Mouse (Mus musculus) olfactory bulb, adult 2 months (tissue): ENCODE data around the gene Ripor3. TPM values are rescaled to one million over a fixed set of nuclear protein-coding genes. Genes with fewer than 3 reads are reported as not detected.

ENCODE experiments used
- H3K27ac ChIP-seq: fragments of 200-500 bp; 2 replicates; pipeline ENCODE4 v1.5.1; 2012; ENCODE audit warnings: low read depth, low read length; ENCODE audit not compliant: insufficient read depth
- H3K4me1 ChIP-seq: fragments of 200-500 bp; 2 replicates; pipeline ENCODE4 v1.6.1; 2012; ENCODE audit warnings: low read length; ENCODE audit not compliant: control insufficient read depth, insufficient read depth
- H3K4me3 ChIP-seq: fragments of 200-500 bp; 2 replicates; pipeline ENCODE4 v1.5.1; 2012; ENCODE audit warnings: mild to moderate bottlenecking, low read depth, low read length, moderate library complexity; ENCODE audit not compliant: insufficient read depth
- CTCF ChIP-seq: fragments of 200-500 bp; IDR thresholded peaks from 2 replicates; pipeline ENCODE4 v1.5.1; 2012; ENCODE audit warnings: low read depth, mild to moderate bottlenecking, low read length, moderate library complexity; ENCODE audit not compliant: insufficient read depth
- POLR2A ChIP-seq: fragments of 200-500 bp; IDR thresholded peaks from 2 replicates; pipeline ENCODE4 v1.6.1; 2012; ENCODE audit warnings: mild to moderate bottlenecking, low read depth, low read length, moderate library complexity; ENCODE audit not compliant: insufficient read depth
- WGBS: fragments of 180-500 bp; shearing (Covaris S2); methylation state at CpG from one replicate; pipeline ENCODE4 v1.1.7; 2018; 5-methylcytosine and 5-hydroxymethylcytosine counted together
- polyA plus RNA-seq: library from polyadenylated mRNA; stranded (reverse); fragments of >200 nt; gene quantifications from 2 replicates; pipeline ENCODE4 v1.2.4, GENCODE M21; 2012; ENCODE audit warnings: low replicate concordance; ENCODE audit not compliant: missing spikeins, insufficient read depth, insufficient read length

The Ripor3 gene
- polyA plus RNA-seq, 1 experiment: not detected

GRCm38 (mm10) chr2:167948047-167948446 is 62.4 kb downstream of the Ripor3 start:
- Histone ChIP-seq H3K4me1 (peaks cover 70% of the 10 kb centered on the region), H3K27ac (no peak overlapping the region), H3K4me3 (no peak overlapping the region)
- TF ChIP-seq POLR2A (no peak), CTCF (no peak)
- 76% methylated on average over 6 of the region's 6 CpGs for WGBS

GRCm38 (mm10) chr2:167947251-167947650 is 63.2 kb downstream of the Ripor3 start:
- peaks cover 78% of the 10 kb centered on the region for H3K4me1 ChIP-seq
- TF ChIP-seq CTCF (no peak), POLR2A (no peak)
- H3K27ac ChIP-seq: no peak overlapping the region
- WGBS: 40% methylated on average over 3 of the region's 3 CpGs
- no peak overlapping the region for H3K4me3 ChIP-seq

GRCm38 (mm10) chr2:167945451-167945850 is 65.0 kb downstream of the Ripor3 start:
- Histone ChIP-seq H3K4me1 (peaks cover 80% of the 10 kb centered on the region), H3K4me3 (no peak overlapping the region)
- 77% methylated on average over 5 of the region's 5 CpGs for WGBS

GRCm38 (mm10) chr2:167944193-167944592 is 66.2 kb downstream of the Ripor3 start:
- H3K4me3 ChIP-seq: no peak overlapping the region
- H3K27ac ChIP-seq: peak overlapping the region; percentile 16; the same call in 1 of the 2 replicates
- no peak for TF ChIP-seq CTCF
- no peak for TF ChIP-seq POLR2A
- peaks cover 79% of the 10 kb centered on the region for H3K4me1 ChIP-seq
- WGBS: 77% methylated on average over 3 of the region's 3 CpGs

More at GRCm38 (mm10) chr2:167945451-167945850, 65.0 kb downstream of the Ripor3 start:
- H3K27ac ChIP-seq: no peak overlapping the region
- no peak for TF ChIP-seq CTCF
- TF ChIP-seq POLR2A: no peak

- TF ChIP-seq CTCF: no peak
- no peak for TF ChIP-seq POLR2A
- 14% methylated on average over 12 of the region's 12 CpGs for WGBS
- H3K4me1 ChIP-seq: peaks cover 74% of the 10 kb centered on the region
- H3K27ac ChIP-seq: peak overlapping the region; percentile 96
- 0 out of 2 replicates have a peak overlapping the region, but pooled peaks have one; percentile 4 for H3K4me3 ChIP-seq
These were observed 67.3 kb downstream of the Ripor3 start for GRCm38 (mm10) chr2:167942926-167943633.

- WGBS: 4% methylated on average over 8 of the region's 8 CpGs
- H3K4me1 ChIP-seq: peaks cover 68% of the 10 kb centered on the region
- peak overlapping the region; percentile 13 for H3K4me3 ChIP-seq
- peak overlapping the region; percentile 96 for H3K27ac ChIP-seq
- TF ChIP-seq POLR2A (no peak), CTCF (no peak)
These were observed 68.1 kb downstream of the Ripor3 start for GRCm38 (mm10) chr2:167942199-167942925.

GRCm38 (mm10) chr2:167941745-167942176 is 68.7 kb downstream of the Ripor3 start:
- TF ChIP-seq CTCF: no peak
- no peak for TF ChIP-seq POLR2A
- Histone ChIP-seq H3K27ac (peak overlapping the region; percentile 96), H3K4me1 (peaks cover 68% of the 10 kb centered on the region), H3K4me3 (no peak overlapping the region)
- 28% methylated on average over 6 of the region's 6 CpGs for WGBS

GRCm38 (mm10) chr2:167941320-167941719 is 69.1 kb downstream of the Ripor3 start:
- peak overlapping the region; percentile 96 for H3K27ac ChIP-seq

GRCm38 (mm10) chr2:167940636-167941035 is 69.8 kb downstream of the Ripor3 start:
- Histone ChIP-seq H3K4me3 (no peak overlapping the region), H3K4me1 (peaks cover 71% of the 10 kb centered on the region), H3K27ac (peak overlapping the region; percentile 32; the same call in 1 of the 2 replicates)
- 65% methylated on average over 11 of the region's 11 CpGs for WGBS
- TF ChIP-seq CTCF (no peak), POLR2A (no peak)

More at GRCm38 (mm10) chr2:167941320-167941719, 69.1 kb downstream of the Ripor3 start:
- WGBS: 51% methylated on average over 4 of the region's 4 CpGs
- no peak overlapping the region for H3K4me3 ChIP-seq
- TF ChIP-seq CTCF: no peak
- H3K4me1 ChIP-seq: peaks cover 68% of the 10 kb centered on the region
